Mouse (Mus musculus) CH12.LX (cell line): ENCODE data around the gene Cnfn. TPM values are rescaled to one million over a fixed set of nuclear protein-coding genes. Genes with fewer than 3 reads are reported as not detected.

Source experiments
- DNase-seq: peaks from one replicate; pipeline ENCODE4 v3.0.0-alpha.2; 2013; ENCODE audit errors: extremely low read depth
- H3K27ac ChIP-seq: 2 replicates; pipeline ENCODE4 v1.5.1; 2012; ENCODE audit warnings: low read depth, mild to moderate bottlenecking, control low read depth, moderate library complexity; ENCODE audit not compliant: insufficient read depth
- H3K27me3 ChIP-seq: replicated peaks from 2 replicates; pipeline ENCODE3; 2012; ENCODE audit warnings: inconsistent platforms
- H3K36me3 ChIP-seq, 2 experiments: replicated peaks in 1 of 2; 2 replicates each; pipeline versions ENCODE3 to v1.6.1; 2012; ENCODE audit warnings: inconsistent platforms in 1 of 2, low read length in 1 of 2, mild to moderate bottlenecking in 1 of 2, mixed read lengths in 1 of 2, moderate library complexity in 1 of 2; ENCODE audit not compliant: control insufficient read depth in 1 of 2, insufficient read depth in 1 of 2
- H3K4me1 ChIP-seq, 2 experiments: 2 replicates each; pipeline ENCODE4 v1.6.1; 2012; ENCODE audit warnings: inconsistent platforms in 1 of 2, moderate library complexity in 1 of 2; ENCODE audit not compliant: insufficient read depth in 2 of 2, control insufficient read depth in 1 of 2
- H3K4me2 ChIP-seq: 2 replicates; pipeline ENCODE4 v1.6.1; 2012; ENCODE audit warnings: low read depth, mild to moderate bottlenecking, control low read depth; ENCODE audit not compliant: poor library complexity, insufficient read depth, severe bottlenecking
- H3K4me3 ChIP-seq, 3 experiments: fragments of 150-350 bp in 1 of 3; sonication (generic) in 1 of 3; replicated peaks in 1 of 3; 2 replicates each; pipeline versions ENCODE3 to v1.5.1; 2011 to 2012; ENCODE audit warnings: low read depth in 2 of 3, low read length in 2 of 3, mild to moderate bottlenecking in 2 of 3, moderate library complexity in 2 of 3, control low read depth in 1 of 3, improper control_type of control experiment in 1 of 3, inconsistent platforms in 1 of 3, mixed read lengths in 1 of 3; ENCODE audit not compliant: poor library complexity in 1 of 3
- H3K79me2 ChIP-seq: replicated peaks from 2 replicates; pipeline ENCODE4 v1.6.1; 2012; ENCODE audit warnings: mild to moderate bottlenecking, moderate library complexity; ENCODE audit not compliant: control insufficient read depth, poor library complexity, insufficient read depth, severe bottlenecking; ENCODE audit errors: extremely low read depth
- H3K9ac ChIP-seq: 2 replicates; pipeline ENCODE4 v1.6.1; 2012; ENCODE audit warnings: low read depth, mild to moderate bottlenecking, control low read depth, moderate library complexity; ENCODE audit not compliant: insufficient read depth
- H3K9me3 ChIP-seq: replicated peaks from 2 replicates; pipeline ENCODE3; 2012; ENCODE audit warnings: low read length, inconsistent platforms, mixed read lengths
- BHLHE40 ChIP-seq: IDR thresholded peaks from 2 replicates; pipeline ENCODE4 v1.6.1; 2011; ENCODE audit warnings: mild to moderate bottlenecking, low read depth, low read length, improper control_type of control experiment
- CHD2 ChIP-seq: IDR thresholded peaks from 2 replicates; pipeline ENCODE4 v1.6.1; 2011; ENCODE audit warnings: low read length, improper control_type of control experiment
- CTCF ChIP-seq, 2 experiments: IDR thresholded peaks in 1 of 2; conservative IDR thresholded peaks in 1 of 2; 2 replicates each; pipeline ENCODE4 v1.5.1; 2011 to 2012; ENCODE audit warnings: low read depth in 2 of 2, low read length in 2 of 2, improper control_type of control experiment in 1 of 2, inconsistent platforms in 1 of 2, mild to moderate bottlenecking in 1 of 2, moderate library complexity in 1 of 2
- E2F4 ChIP-seq: IDR thresholded peaks from 2 replicates; pipeline ENCODE4 v1.6.1; 2011; ENCODE audit warnings: low read depth, low read length, improper control_type of control experiment; ENCODE audit not compliant: insufficient replicate concordance
- ELF1 ChIP-seq: IDR thresholded peaks from 2 replicates; pipeline ENCODE4 v1.6.1; 2014; ENCODE audit warnings: low read depth, mild to moderate bottlenecking, inconsistent platforms, low read length, improper control_type of control experiment
- HCFC1 ChIP-seq: IDR thresholded peaks from 2 replicates; pipeline ENCODE4 v1.6.1; 2012; ENCODE audit warnings: low read depth, mild to moderate bottlenecking, inconsistent platforms, low read length, improper control_type of control experiment
- IRF4 ChIP-seq: IDR thresholded peaks from 2 replicates; pipeline ENCODE4 v1.6.1; 2014; ENCODE audit warnings: low read depth, mild to moderate bottlenecking, inconsistent platforms, low read length, improper control_type of control experiment
- JUND ChIP-seq: conservative IDR thresholded peaks from 2 replicates; pipeline ENCODE4 v1.6.1; 2011; ENCODE audit warnings: low read depth, low read length, improper control_type of control experiment
- KAT2A ChIP-seq: IDR thresholded peaks from 2 replicates; pipeline ENCODE4 v1.6.1; 2012; ENCODE audit warnings: low read length, improper control_type of control experiment, inconsistent platforms; ENCODE audit not compliant: insufficient replicate concordance
- MAX ChIP-seq: IDR thresholded peaks from 2 replicates; pipeline ENCODE4 v1.6.1; 2011; ENCODE audit warnings: low read length, improper control_type of control experiment
- MAZ ChIP-seq: IDR thresholded peaks from 2 replicates; pipeline ENCODE4 v1.6.1; 2012; ENCODE audit warnings: low read depth, mild to moderate bottlenecking, inconsistent platforms, low read length, improper control_type of control experiment, moderate library complexity
- MXI1 ChIP-seq: IDR thresholded peaks from 2 replicates; pipeline ENCODE4 v1.6.1; 2011; ENCODE audit warnings: mild to moderate bottlenecking, low read depth, low read length, improper control_type of control experiment
- NRF1 ChIP-seq: IDR thresholded peaks from 2 replicates; pipeline ENCODE4 v1.6.1; 2014; ENCODE audit warnings: low read depth, mild to moderate bottlenecking, inconsistent platforms, low read length, improper control_type of control experiment, moderate library complexity
- PAX5 ChIP-seq: IDR thresholded peaks from 2 replicates; pipeline ENCODE4 v1.6.1; 2012; ENCODE audit warnings: low read length, inconsistent platforms, mixed read lengths
- POLR2A ChIP-seq: IDR thresholded peaks from 2 replicates; pipeline ENCODE4 v1.6.1; 2011; ENCODE audit warnings: low read depth, mild to moderate bottlenecking, improper control_type of control experiment, low read length
- POLR2AphosphoS2 ChIP-seq: IDR thresholded peaks from 2 replicates; pipeline ENCODE4 v1.6.1; 2011; ENCODE audit warnings: low read depth, low read length, improper control_type of control experiment
- RCOR1 ChIP-seq: conservative IDR thresholded peaks from 2 replicates; pipeline ENCODE4 v1.6.1; 2012; ENCODE audit warnings: low read depth, mild to moderate bottlenecking, inconsistent platforms, low read length, improper control_type of control experiment
- SIN3A ChIP-seq: IDR thresholded peaks from 2 replicates; pipeline ENCODE4 v1.6.1; 2012; ENCODE audit warnings: low read length, improper control_type of control experiment, inconsistent platforms
- SMC3 ChIP-seq: IDR thresholded peaks from 2 replicates; pipeline ENCODE4 v1.6.1; 2011; ENCODE audit warnings: low read depth, low read length, improper control_type of control experiment
- USF1 ChIP-seq: IDR thresholded peaks from 2 replicates; pipeline ENCODE4 v1.6.1; 2014; ENCODE audit warnings: low read depth, mild to moderate bottlenecking, inconsistent platforms, low read length, improper control_type of control experiment
- USF2 ChIP-seq: conservative IDR thresholded peaks from 2 replicates; pipeline ENCODE4 v1.6.1; 2011; ENCODE audit warnings: low read depth, low read length, improper control_type of control experiment
- ZC3H11A ChIP-seq: IDR thresholded peaks from 2 replicates; pipeline ENCODE4 v1.6.1; 2012; ENCODE audit warnings: low read depth, mild to moderate bottlenecking, inconsistent platforms, low read length, improper control_type of control experiment
- ZNF384 ChIP-seq: IDR thresholded peaks from 2 replicates; pipeline ENCODE4 v1.6.1; 2012; ENCODE audit warnings: low read depth, low read length, improper control_type of control experiment, inconsistent platforms
- dilution Hi-C: fragments of 300-500 bp; cut with MboI; formaldehyde crosslinking; loops from 2 replicates; pipeline ENCODE4 v1.14.3; 2020; ENCODE audit warnings: low sequenced_read_pairs; ENCODE audit not compliant: extremely low pct_unique_long_range_greater_than_20kb, extremely low pct_ligation_motif_present
- in situ Hi-C: fragments of 300-500 bp; cut with MboI; formaldehyde crosslinking; loops from 3 replicates; pipeline ENCODE4 v1.14.3; 2019; ENCODE audit warnings: low sequenced_read_pairs, low pct_ligation_motif_present, low pct_unique_long_range_greater_than_20kb, mixed read lengths
- polyA plus RNA-seq: library from polyadenylated mRNA; unstranded; fragments of >175 nt; gene quantifications from 2 replicates; pipeline ENCODE4 v1.2.1, GENCODE M21; 2012; ENCODE audit warnings: low read depth; ENCODE audit not compliant: insufficient read length
- total RNA-seq, 2 experiments: library from RNA; depleted of rRNA; stranded (reverse); fragments of 300-350 nt in 1 of 2; fragments of >200 nt in 1 of 2; gene quantifications; 2 replicates each; pipeline ENCODE4 v1.2.3; 2012 to 2014

Cnfn gene
- total and polyA plus RNA-seq, 3 experiments, result not detected

DNA sequence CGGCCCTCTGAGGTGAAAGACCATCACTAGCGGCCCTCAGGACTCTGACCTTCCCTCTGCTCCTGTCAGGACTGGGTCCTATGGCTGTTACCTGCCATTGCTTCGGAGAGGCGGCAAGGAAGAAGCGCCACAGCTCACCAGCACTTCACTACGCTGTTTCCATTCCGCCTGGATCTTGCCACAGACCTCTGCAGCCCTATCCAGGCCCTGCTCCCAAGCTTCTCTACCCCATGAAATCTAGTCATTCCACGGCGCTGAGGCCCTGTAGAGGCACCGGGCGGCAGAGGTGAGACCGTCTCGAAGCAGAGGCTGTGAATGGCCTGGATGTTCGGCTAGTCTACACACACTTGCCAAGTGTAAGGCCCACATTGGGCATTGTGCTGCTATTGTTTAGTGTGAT is 27.1 kb upstream of the Cnfn start:
- no peak for TF ChIP-seq ZNF384
- no peak for DNase-seq
- Histone ChIP-seq H3K27ac (no peak overlapping the region), H3K9ac (no peak overlapping the region), H3K9me3 (no peaks in the 10 kb centered on the region), H3K79me2 (no peaks in the 10 kb centered on the region), H3K4me2 (no peak overlapping the region), H3K4me3 (no peak overlapping the region), H3K27me3 (no peaks in the 10 kb centered on the region), H3K36me3 (peaks cover 0 to 6% of the 10 kb centered on the region in 2 experiments), H3K4me1 (peaks cover 6 to 20% of the 10 kb centered on the region in 2 experiments; a peak in 3 of 4 replicates)
- in situ Hi-C loops, result no loop called here
- dilution Hi-C loops, result no loop called here

DNA sequence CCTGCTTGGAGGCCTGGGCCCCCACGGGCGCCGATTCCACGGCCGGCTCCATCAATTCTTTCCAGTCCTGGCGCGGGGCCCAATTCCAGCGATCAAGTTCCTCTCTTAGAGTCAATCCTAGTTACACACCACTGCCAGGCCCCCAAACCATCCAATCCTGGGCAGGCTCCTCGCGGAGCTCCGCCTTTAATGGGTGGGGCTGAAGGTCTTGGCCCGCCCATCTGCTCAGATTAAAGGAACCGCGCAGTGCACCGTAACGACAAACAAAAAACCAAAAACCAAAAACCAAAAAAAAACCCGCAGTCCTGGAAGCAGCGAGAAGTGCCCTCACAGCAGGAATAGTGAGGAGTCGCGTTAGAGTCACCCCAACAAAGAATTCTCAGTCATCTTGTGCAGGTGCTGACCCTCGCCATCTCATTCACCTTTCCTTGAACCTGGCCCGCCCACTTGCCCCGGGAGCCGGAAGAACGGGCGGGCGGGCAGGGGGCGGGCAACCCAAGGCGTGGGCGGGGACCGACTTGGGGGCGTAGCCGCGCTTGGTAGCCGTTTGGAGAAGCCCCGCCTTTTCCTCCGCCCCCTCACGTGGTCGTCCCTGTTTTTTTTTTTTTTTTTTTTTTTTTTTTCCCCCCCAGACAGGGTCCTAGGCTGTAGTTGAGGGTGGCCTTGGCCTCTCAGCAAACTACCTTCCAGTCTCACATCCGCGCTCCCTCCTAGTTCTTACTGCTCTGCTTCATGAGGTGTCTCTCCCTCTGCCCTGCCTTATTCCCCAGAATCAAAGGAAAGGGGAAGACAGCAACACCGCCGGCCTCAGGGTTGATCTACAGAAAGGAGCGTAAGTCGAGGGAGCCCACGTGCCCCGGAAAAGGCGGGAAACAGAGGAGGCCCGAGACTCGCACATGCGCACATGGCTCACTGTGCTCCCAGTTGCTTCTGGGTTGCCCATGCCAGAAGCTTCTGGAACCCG is 26.3 kb upstream of the Cnfn start:
- TF ChIP-seq CHD2 (no peak), POLR2AphosphoS2 (no peak), USF2 (peak; percentile 77), E2F4 (no peak), SIN3A (peak; percentile 93), ZNF384 (peak; percentile 98), MAX (peak; percentile 36; the same call in 1 of the 2 replicates), PAX5 (no peak), BHLHE40 (peak; percentile 91), CTCF (conservative IDR thresholded peaks at IDR 0.05 in 1 of 2, IDR thresholded peaks at IDR 0.05 in 1 of 2; ENCODE audit: low read depth in 2 of 2, low read length in 2 of 2) (no peak), KAT2A (no peak), SMC3 (no peak), IRF4 (no peak), MXI1 (peak; percentile 64; the same call in 1 of the 2 replicates), MAZ (no peak), JUND (no peak), POLR2A (peak; percentile 50; the same call in 1 of the 2 replicates), ELF1 (peak; percentile 41), USF1 (peak; percentile 85), NRF1 (peak; percentile 35), ZC3H11A (no peak), RCOR1 (no peak), HCFC1 (peak; percentile 55)

More for the DNA sequence above, 26.3 kb upstream of the Cnfn start:
- peak overlapping the region; percentile 69 to 76 (median 72) for H3K4me3 ChIP-seq
- no peak overlapping the region for H3K27ac ChIP-seq
- peak overlapping the region; percentile 42 for H3K9ac ChIP-seq
- peak overlapping the region; percentile 78 for H3K4me2 ChIP-seq
- H3K9me3 ChIP-seq, result no peaks in the 10 kb centered on the region
- peaks cover 0 to 6% of the 10 kb centered on the region in 2 experiments for H3K36me3 ChIP-seq
- H3K27me3 ChIP-seq, result no peaks in the 10 kb centered on the region
- peaks cover 6 to 20% of the 10 kb centered on the region in 2 experiments; a peak in 3 of 4 replicates for H3K4me1 ChIP-seq
- peak; percentile 92 for DNase-seq
- in situ Hi-C loops, result no loop called here
- H3K79me2 ChIP-seq, result no peaks in the 10 kb centered on the region
- dilution Hi-C loops, result no loop called here
